35 mouse cellular contexts compared by ENCODE assay signal in genomic region chr3:5699528-5699927, GRCm38 (mm10).
"Had no signal": no experiment of that assay in that cellular context is flagged by ENCODE, and none has a peak within 500 bp of the region (broad histone marks: within the 10 kb centered on the region; RNA-seq: fewer than 3 reads in every experiment).

No protein-coding gene starts in this region.

- ATAC-seq: hindbrain, embryonic 16.5 days; hindbrain, postnatal 0 days; inflammation-experienced regulatory T-cells, adult 6 months; intestine, embryonic 16.5 days; intestine, postnatal 0 days had no signal

- H3K27ac ChIP-seq: heart, embryonic 10.5 days; heart, embryonic 13.5 days; heart, embryonic 15.5 days; hindbrain, embryonic 10.5 days; hindbrain, embryonic 12.5 days; hindbrain, embryonic 13.5 days; hindbrain, embryonic 14.5 days; hindbrain, embryonic 15.5 days; hindbrain, postnatal 0 days; kidney, embryonic 15.5 days; kidney, postnatal 0 days; layer of hippocampus, adult 2 months; left cerebral cortex, adult 2 months had no signal

- DNase-seq: heart, postnatal 10 days; heart, postnatal 14 days; heart, postnatal 36 days; heart, postnatal 4 days; kidney, adult 11 months; kidney, adult 18-20 months; kidney, adult 2 months; kidney, adult 8-10 months; kidney, adult 9 months; kidney, postnatal 10 days; kidney, postnatal 14 days; kidney, postnatal 25 days; kidney, postnatal 36 days; kidney, postnatal 4 days; layer of hippocampus, adult 9-11 months; layer of hippocampus, postnatal 36 days had no signal

- H3K27me3 ChIP-seq: heart, embryonic 12.5 days; heart, embryonic 13.5 days; heart, embryonic 15.5 days; hindbrain, embryonic 12.5 days; hindbrain, embryonic 13.5 days; hindbrain, embryonic 15.5 days; kidney, embryonic 15.5 days had no signal

- H3K9ac ChIP-seq: heart, embryonic 12.5 days; heart, embryonic 13.5 days; heart, embryonic 15.5 days; hindbrain, embryonic 12.5 days; hindbrain, embryonic 13.5 days; hindbrain, embryonic 14.5 days; hindbrain, embryonic 15.5 days; kidney, embryonic 15.5 days had no signal

- H3K4me2 ChIP-seq: heart, embryonic 11.5 days; heart, embryonic 12.5 days; heart, embryonic 13.5 days; heart, embryonic 15.5 days; hindbrain, embryonic 12.5 days; hindbrain, embryonic 13.5 days; hindbrain, embryonic 14.5 days; hindbrain, embryonic 15.5 days; kidney, embryonic 15.5 days had no signal

- H3K9me3 ChIP-seq: heart, embryonic 10.5 days; heart, embryonic 12.5 days; heart, embryonic 13.5 days; heart, embryonic 15.5 days; hindbrain, embryonic 10.5 days; hindbrain, embryonic 12.5 days; hindbrain, embryonic 13.5 days; hindbrain, embryonic 15.5 days; kidney, embryonic 15.5 days had no signal

- H3K4me1 ChIP-seq: heart, embryonic 10.5 days; heart, embryonic 12.5 days; heart, embryonic 13.5 days; heart, embryonic 15.5 days; hindbrain, embryonic 10.5 days; hindbrain, embryonic 12.5 days; hindbrain, embryonic 13.5 days; hindbrain, embryonic 15.5 days; kidney, embryonic 15.5 days had no signal

- H3K36me3 ChIP-seq: heart, embryonic 10.5 days; heart, embryonic 12.5 days; heart, embryonic 13.5 days; heart, embryonic 15.5 days; hindbrain, embryonic 10.5 days; hindbrain, embryonic 12.5 days; hindbrain, embryonic 13.5 days; hindbrain, embryonic 15.5 days; kidney, embryonic 15.5 days had no signal

- H3K4me3 ChIP-seq: heart, embryonic 10.5 days; heart, embryonic 12.5 days; heart, embryonic 13.5 days; heart, embryonic 15.5 days; hindbrain, embryonic 10.5 days; hindbrain, embryonic 12.5 days; hindbrain, embryonic 13.5 days; hindbrain, embryonic 15.5 days; kidney, embryonic 15.5 days; layer of hippocampus, adult 2 months; left cerebral cortex, adult 2 months had no signal
